In the genomic region with DNA sequence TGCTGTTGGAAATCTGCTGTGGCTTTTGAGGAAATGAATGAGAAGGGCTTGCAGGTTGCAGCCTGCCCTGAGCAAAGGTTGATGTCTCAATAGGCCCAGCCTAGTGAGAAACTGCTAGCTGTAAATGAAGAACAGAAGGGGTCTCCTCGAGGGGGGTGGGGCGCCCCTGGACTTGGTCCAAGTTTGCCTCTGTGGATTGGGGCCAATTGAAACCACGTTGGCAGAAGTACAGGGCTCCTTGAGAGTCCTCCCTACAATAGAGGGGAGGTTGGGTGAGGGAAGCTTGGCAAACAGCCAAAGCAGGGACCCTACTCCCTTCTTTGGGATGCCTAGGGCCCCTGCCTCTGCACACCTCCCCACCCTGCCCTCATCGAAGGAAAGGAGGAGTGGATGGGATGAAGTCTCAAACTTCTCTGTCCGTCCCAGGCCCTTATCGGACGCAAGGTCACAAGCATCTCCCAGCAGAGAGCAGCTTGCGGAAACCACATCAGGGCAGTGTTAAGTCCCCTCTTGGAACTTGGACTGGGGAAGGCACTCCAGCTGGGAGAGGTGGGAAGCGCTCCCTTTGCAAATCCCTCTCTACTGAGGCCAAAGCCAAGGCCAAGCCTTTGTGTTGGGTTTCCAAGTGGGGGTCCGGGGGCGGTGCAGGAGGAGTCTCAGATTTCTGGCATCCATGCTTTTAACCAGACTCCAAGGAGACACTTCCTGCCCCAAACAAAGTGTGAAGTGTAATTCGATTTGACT, we compare ENCODE assay signal across 8 mouse cellular contexts.
DNase-seq lines count a peak whose midpoint lies in the region; ATAC-seq lines count a peak whose summit lies in the region.

No protein-coding gene starts in this region.

- peak overlapping the region; percentile 59 for H3K27ac ChIP-seq in kidney, embryonic 16.5 days (ENCODE audit: low read length)
- H3K27ac ChIP-seq in embryonic facial prominence, embryonic 10.5 days (replicated peaks), result peak overlapping the region; percentile 83
- H3K27ac ChIP-seq in hindbrain, embryonic 11.5 days (ENCODE audit: low read depth, low read length), result peak overlapping the region; percentile 59; the same call in 1 of the 2 replicates
- H3K27ac ChIP-seq in lung, embryonic 16.5 days (ENCODE audit: low read length), result peak overlapping the region; percentile 73
- H3K27ac ChIP-seq in stomach, embryonic 15.5 days, result peak overlapping the region; percentile 84

- no peak overlapping the region for H3K4me3 ChIP-seq in kidney, embryonic 16.5 days (ENCODE audit: low read length)
- H3K4me3 ChIP-seq in embryonic facial prominence, embryonic 10.5 days, result peak overlapping the region; percentile 38
- no peak overlapping the region for H3K4me3 ChIP-seq in hindbrain, embryonic 11.5 days (ENCODE audit: low read depth, low read length)
- no peak overlapping the region for H3K4me3 ChIP-seq in lung, embryonic 16.5 days (ENCODE audit: low read length)
- no peak overlapping the region for H3K4me3 ChIP-seq in stomach, embryonic 15.5 days (replicated peaks)

- peak; percentile 49; the same call in 1 of the 2 replicates for ATAC-seq in kidney, embryonic 16.5 days (ENCODE audit: low FRiP score, low TSS enrichment)
- peak; percentile 39; the same call in 1 of the 2 replicates for ATAC-seq in hindbrain, embryonic 11.5 days (ENCODE audit: low FRiP score)
- ATAC-seq in lung, embryonic 16.5 days (ENCODE audit: low read depth), result peak; percentile 83
- peak; percentile 68 for ATAC-seq in stomach, embryonic 15.5 days (ENCODE audit: insufficient read depth, low FRiP score, low read depth)

- no peaks in the 10 kb centered on the region for H3K27me3 ChIP-seq in kidney, embryonic 16.5 days (ENCODE audit: insufficient read depth, low read length)
- no peaks in the 10 kb centered on the region for H3K27me3 ChIP-seq in embryonic facial prominence, embryonic 10.5 days (replicated peaks; ENCODE audit: low read depth, poor library complexity, severe bottlenecking)
- no peaks in the 10 kb centered on the region for H3K27me3 ChIP-seq in hindbrain, embryonic 11.5 days (ENCODE audit: control insufficient read depth, insufficient read depth, low read length)
- no peaks in the 10 kb centered on the region for H3K27me3 ChIP-seq in lung, embryonic 16.5 days (ENCODE audit: control insufficient read depth, insufficient read depth, low read depth, low read length)
- H3K27me3 ChIP-seq in stomach, embryonic 15.5 days (replicated peaks), result no peaks in the 10 kb centered on the region

- no peak for DNase-seq in kidney, adult 18-20 months
- peak; percentile 75 for DNase-seq in embryonic facial prominence, embryonic 10.5 days (ENCODE audit: low spot score)
- DNase-seq in hindbrain, embryonic 11.5 days (ENCODE audit: low spot score), result peak; percentile 38
- no peak for DNase-seq in T-cell, adult 2 months (ENCODE audit: low spot score)
- no peak for DNase-seq in cerebellum, adult 11-12 months

- WGBS in kidney, embryonic 16.5 days, result 22% methylated on average over 12 of the region's 12 CpGs
- WGBS in embryonic facial prominence, embryonic 10.5 days, result 29% methylated on average over 12 of the region's 12 CpGs
- 46% methylated on average over 12 of the region's 12 CpGs for WGBS in hindbrain, embryonic 11.5 days
- WGBS in lung, embryonic 16.5 days, result 7% methylated on average over 12 of the region's 12 CpGs
- 19% methylated on average over 12 of the region's 12 CpGs for WGBS in stomach, embryonic 15.5 days

- H3K4me2 ChIP-seq in kidney, embryonic 16.5 days (replicated peaks; ENCODE audit: low read depth, low read length), result no peak overlapping the region
- H3K4me2 ChIP-seq in hindbrain, embryonic 11.5 days (replicated peaks; ENCODE audit: low read depth, low read length), result no peak overlapping the region
- H3K4me2 ChIP-seq in lung, embryonic 16.5 days (ENCODE audit: low read depth, low read length), result peak overlapping the region; percentile 26
- H3K4me2 ChIP-seq in stomach, embryonic 15.5 days, result peak overlapping the region; percentile 38

- H3K9me3 ChIP-seq in kidney, embryonic 16.5 days (ENCODE audit: low read length), result no peaks in the 10 kb centered on the region
- no peaks in the 10 kb centered on the region for H3K9me3 ChIP-seq in embryonic facial prominence, embryonic 10.5 days
- no peaks in the 10 kb centered on the region for H3K9me3 ChIP-seq in hindbrain, embryonic 11.5 days (ENCODE audit: control insufficient read depth, low read length)
- H3K9me3 ChIP-seq in lung, embryonic 16.5 days (ENCODE audit: control insufficient read depth, low read length), result no peaks in the 10 kb centered on the region
- no peaks in the 10 kb centered on the region for H3K9me3 ChIP-seq in stomach, embryonic 15.5 days

- peaks cover 74% of the 10 kb centered on the region for H3K4me1 ChIP-seq in kidney, embryonic 16.5 days (ENCODE audit: insufficient read depth, low read length)
- peaks cover 97% of the 10 kb centered on the region for H3K4me1 ChIP-seq in embryonic facial prominence, embryonic 10.5 days
- H3K4me1 ChIP-seq in hindbrain, embryonic 11.5 days (replicated peaks; ENCODE audit: control insufficient read depth, insufficient read depth, low read length), result peaks cover 42% of the 10 kb centered on the region
- H3K4me1 ChIP-seq in lung, embryonic 16.5 days (replicated peaks; ENCODE audit: control insufficient read depth, insufficient read depth, low read length), result peaks cover 83% of the 10 kb centered on the region
- peaks cover 81% of the 10 kb centered on the region for H3K4me1 ChIP-seq in stomach, embryonic 15.5 days

- peak overlapping the region; percentile 14; the same call in 1 of the 2 replicates for H3K9ac ChIP-seq in kidney, embryonic 16.5 days (replicated peaks; ENCODE audit: low read length)
- H3K9ac ChIP-seq in hindbrain, embryonic 11.5 days (ENCODE audit: low read depth, low read length), result peak overlapping the region; percentile 19; the same call in 1 of the 2 replicates
- no peak overlapping the region for H3K9ac ChIP-seq in lung, embryonic 16.5 days (ENCODE audit: low read length)
- H3K9ac ChIP-seq in stomach, embryonic 15.5 days, result no peak overlapping the region

- H3K36me3 ChIP-seq in kidney, embryonic 16.5 days (ENCODE audit: insufficient read depth, low read length), result no peaks in the 10 kb centered on the region
- H3K36me3 ChIP-seq in embryonic facial prominence, embryonic 10.5 days (replicated peaks), result peaks cover 26% of the 10 kb centered on the region
- H3K36me3 ChIP-seq in hindbrain, embryonic 11.5 days (ENCODE audit: control insufficient read depth, insufficient read depth, low read length), result no peaks in the 10 kb centered on the region
- H3K36me3 ChIP-seq in lung, embryonic 16.5 days (ENCODE audit: control insufficient read depth, insufficient read depth, low read length), result no peaks in the 10 kb centered on the region
- H3K36me3 ChIP-seq in stomach, embryonic 15.5 days, result no peaks in the 10 kb centered on the region

Comparison
In these comparisons a context has a peak if more than half of its experiments do, and no peak if none do; other contexts are left out.
1. H3K4me2 ChIP-seq: peak in lung, embryonic 16.5 days (single experiment) and stomach, embryonic 15.5 days (single experiment); none in kidney, embryonic 16.5 days (single experiment) and hindbrain, embryonic 11.5 days (single experiment).
2. H3K9ac ChIP-seq: peak in kidney, embryonic 16.5 days (single experiment) and hindbrain, embryonic 11.5 days (single experiment); none in lung, embryonic 16.5 days (single experiment) and stomach, embryonic 15.5 days (single experiment).
3. DNase-seq: peak in embryonic facial prominence, embryonic 10.5 days (single experiment) and hindbrain, embryonic 11.5 days (single experiment); none in kidney, adult 18-20 months (single experiment), T-cell, adult 2 months (single experiment) and cerebellum, adult 11-12 months (single experiment).
4. Peak in every context shown above with its lines, with median percentiles within 50 percentile points of each other: ATAC-seq and H3K27ac ChIP-seq.